Mouse (Mus musculus) thymus, postnatal 0 days (tissue): ENCODE results near the gene Lix1l. TPM values are rescaled to one million over a fixed set of nuclear protein-coding genes. Genes with fewer than 3 reads are reported as not detected.
A peak's percentile ranks its signal among the peaks of the same experiment; 100 is the strongest.
"Not testable (repeated sequence)": the region's sequence is repeated elsewhere in the genome, so short reads cannot be mapped to it uniquely, and the experiment has no call there.

ENCODE experiments used
- DNase-seq: peaks from one replicate; pipeline ENCODE4 v3.0.0-alpha.2; 2015; ENCODE audit warnings: low spot score
- polyA plus RNA-seq: library from polyadenylated mRNA; unstranded; fragments of >200 nt; fragmentation: Nextera tagmentation; extraction: Ambion mirVana; gene quantifications from 2 replicates; pipeline ENCODE4 v1.2.1, GENCODE M21; 2015

Gene Lix1l
- polyA plus RNA-seq, 1 experiment from 2014 or later = 1.7 TPM

DNA sequence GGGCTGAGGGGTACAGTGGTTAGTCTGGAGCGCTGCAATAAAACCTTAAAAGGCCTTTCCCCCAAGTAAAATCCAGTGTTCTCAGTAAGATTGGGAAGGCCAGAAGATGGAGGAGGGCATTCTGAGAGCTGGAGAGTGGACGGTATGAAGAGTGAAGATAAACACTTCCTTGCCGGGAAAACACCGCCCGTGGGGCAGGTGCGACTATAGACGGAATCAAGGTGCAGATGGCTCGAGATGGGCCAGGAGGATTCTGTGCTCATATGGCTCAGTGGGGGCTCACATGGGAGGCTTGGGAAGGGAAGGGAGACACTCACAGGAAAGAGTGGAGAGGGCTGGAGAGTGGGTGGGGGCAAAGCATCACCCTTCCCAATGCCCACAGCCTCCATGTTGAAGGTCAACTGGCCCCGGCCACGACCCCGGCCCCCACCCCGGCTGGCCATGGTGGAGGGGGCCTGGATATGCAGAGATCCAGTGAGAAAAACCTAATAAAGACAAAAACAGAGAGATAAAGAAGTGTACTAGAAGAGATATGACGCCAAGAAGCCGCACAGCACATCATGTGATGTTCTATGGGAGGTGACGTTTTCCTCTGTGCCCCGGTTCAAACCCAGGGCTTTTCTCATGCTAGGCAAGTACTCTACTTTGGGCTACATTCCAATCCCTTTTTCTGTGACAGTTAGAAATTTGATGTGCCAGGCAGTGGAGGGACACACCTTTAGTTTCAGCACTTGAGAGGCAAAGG lies 19.0 kb upstream of the Lix1l start:
- DNase-seq = no peak

DNA sequence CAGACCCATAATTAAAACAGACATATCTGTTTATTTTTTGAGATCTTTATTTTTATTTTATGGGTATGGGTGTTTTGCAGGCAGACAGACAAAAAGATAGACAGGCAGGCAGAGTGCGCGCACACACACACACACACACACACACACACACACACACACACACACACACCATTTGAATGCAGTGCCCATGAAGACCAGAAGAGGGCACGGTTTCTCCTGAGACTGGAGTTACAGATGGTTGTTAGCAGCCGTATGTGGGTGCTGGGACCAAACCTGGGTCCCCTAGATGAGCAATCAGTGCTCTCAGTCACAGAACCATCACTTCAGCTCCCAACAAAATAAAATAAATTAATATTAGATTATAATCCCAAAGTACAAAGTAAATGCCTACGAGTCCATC lies 17.6 kb upstream of the Lix1l start:
- no peak for DNase-seq

DNA sequence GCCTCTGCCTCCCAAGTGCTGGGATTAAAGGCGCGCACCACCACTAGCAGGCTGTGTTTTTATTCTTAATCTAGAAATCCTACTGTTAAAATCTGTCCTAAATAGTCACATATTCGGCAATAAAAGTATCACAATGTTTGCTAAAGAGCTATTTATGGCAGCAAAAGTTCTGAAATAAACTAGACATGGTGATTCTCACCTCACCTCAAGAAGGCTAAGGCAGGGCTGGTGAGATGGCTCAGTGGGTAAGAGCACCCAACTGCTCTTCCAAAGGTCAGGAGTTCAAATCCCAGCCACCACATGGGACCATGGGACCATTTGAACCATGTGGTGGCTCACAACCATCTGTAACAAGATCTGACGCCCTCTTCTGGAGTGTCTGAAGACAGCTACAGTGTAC lies 10.3 kb upstream of the Lix1l start:
- no peak for DNase-seq

DNA sequence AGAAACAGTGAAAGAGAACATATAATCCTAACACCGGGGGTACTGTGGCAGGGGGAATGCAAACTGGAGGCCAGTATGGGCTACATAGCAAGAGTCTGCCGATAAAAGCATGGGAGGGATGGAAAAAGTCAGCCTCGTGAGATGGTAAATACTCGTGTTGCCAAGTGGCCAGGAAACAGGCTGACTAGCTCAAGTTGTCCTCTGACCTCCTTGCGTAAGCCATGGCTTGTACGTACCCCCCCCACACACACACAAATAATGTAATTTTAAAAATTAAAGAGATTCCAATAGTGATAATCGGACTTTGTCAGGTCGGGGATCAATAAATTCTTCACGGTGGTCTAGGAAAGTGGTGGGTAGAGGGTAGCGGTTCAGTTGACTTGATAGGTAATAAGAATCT lies 7.6 kb upstream of the Lix1l start:
- DNase-seq = peak; percentile 17

DNA sequence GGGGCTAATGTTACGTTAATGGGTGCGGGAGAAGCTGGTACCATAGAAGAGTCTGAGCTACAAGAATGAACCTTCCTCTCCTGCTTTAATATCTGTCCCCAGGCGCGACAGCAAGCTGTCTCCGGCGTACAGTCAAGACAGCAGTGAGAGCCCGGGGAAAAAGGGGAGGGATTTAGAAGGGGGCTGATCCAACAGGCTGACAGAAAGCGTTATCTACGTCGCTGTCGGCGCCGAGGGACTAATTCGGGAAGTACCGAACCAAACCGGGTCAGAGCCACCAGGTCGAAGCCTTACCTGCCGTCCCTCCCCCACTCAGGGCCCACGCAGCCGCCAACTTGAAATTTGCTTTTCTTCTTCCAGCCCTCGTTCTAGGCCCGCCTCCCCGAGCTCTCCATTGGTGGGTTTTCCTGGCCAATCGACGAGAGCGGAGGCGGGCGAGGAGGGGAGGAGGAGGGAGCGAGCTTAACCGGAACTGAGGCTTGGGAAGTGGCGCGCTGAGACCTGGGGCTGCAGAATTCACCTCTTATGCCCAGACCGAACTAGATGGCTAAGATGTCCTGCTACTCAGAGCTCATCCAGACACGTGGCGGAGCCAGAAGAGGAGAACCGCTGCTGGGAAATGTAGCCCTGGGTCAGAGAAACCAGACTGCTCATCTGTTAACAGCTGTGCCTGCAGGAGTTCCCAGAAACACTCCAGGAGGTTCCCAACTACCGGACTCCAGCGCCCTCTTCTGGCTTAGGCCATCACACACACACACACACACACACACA lies 7.0 kb upstream of the Lix1l start, which contains the start of gene Polr3gl:
Gene Polr3gl (minus strand): TSS at position 392 of the 771 bp plus-strand sequence.
- DNase-seq = peak; percentile 94

DNA sequence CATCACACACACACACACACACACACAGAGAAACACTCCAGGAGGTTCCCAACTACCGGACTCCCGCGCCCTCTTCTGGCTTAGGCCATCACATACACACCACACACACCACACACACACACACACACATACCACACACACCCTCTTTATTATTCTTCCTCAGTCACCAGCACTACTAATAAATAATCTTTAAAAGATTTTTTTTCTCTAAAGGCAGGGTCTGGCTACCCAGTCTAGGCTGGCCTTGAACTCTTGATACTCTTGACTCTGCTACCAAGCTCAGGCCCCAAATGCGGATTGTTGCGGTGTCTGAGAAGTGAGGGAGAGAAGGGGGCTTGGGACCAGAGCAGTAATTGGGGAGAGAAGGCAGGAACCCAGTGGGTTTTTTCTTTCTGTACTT lies 6.1 kb upstream of the Lix1l start:
- no peak for DNase-seq

DNA sequence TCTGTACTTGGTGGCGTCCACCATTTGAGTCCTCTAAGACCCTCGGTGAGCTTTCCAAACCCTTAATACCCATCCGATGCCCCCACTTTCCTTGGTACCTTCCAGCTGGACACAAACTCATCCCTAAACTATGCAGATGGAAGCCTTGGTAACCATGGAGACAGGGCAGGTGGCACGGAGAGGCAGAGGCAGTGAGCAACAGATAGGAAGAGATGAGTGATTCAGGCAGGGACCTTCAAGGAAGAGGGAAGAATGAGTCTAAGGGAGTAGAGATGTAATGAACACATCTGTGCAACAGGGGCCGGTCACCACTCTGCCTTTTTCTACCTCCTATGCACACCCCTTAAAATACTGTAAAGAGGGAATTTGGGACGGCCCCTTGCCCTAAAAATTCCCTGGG lies 5.3 kb upstream of the Lix1l start:
- no peak for DNase-seq

DNA sequence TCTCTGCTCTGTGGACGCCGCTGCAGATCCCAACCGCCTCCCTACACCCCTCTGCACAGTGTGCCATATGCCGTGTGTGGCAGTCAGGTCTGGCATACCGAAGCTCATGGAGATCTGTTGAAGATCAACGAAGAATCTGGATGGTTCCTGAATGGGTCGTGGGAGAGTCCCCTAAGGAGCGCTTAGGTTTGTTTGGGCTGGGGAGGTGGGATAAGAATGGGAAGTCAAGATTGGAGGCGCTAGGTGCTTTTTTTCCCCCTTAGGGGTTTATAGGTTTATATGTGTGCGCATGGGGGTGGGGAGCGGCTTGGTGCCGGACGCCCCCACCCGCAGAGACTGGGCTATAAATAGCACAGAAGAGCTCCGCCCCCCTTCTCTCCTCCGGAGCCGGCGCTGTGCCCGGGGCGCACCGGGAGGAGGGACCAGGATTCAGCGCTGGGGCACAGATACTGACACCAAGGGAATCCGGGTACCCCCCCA lies 4.7 kb upstream of the Lix1l start, which contains the start of gene Ankrd34a:
Gene Ankrd34a (plus strand): TSS at position 409 of the 480 bp plus-strand sequence.
- DNase-seq = no peak

DNA sequence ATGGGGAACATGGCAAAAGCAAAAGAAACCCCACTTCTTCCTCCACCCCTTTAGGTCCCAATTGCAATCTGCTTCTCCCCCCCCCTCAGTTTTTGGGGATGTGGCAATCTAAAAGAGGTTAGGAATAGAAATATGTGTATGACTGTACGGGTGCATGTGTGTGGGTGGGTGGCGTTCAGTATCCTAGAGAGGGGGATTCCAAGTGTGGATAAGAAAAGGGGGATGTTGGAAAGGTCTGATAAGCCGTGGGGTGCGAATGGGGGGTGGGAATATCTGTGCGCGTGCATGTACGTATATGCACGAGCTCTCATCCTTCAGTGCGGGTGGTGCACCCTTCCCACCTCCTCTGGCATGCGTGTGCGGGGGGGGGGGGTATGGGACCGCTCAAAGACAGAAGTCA lies 4.1 kb upstream of the Lix1l start:
- DNase-seq = no peak

DNA sequence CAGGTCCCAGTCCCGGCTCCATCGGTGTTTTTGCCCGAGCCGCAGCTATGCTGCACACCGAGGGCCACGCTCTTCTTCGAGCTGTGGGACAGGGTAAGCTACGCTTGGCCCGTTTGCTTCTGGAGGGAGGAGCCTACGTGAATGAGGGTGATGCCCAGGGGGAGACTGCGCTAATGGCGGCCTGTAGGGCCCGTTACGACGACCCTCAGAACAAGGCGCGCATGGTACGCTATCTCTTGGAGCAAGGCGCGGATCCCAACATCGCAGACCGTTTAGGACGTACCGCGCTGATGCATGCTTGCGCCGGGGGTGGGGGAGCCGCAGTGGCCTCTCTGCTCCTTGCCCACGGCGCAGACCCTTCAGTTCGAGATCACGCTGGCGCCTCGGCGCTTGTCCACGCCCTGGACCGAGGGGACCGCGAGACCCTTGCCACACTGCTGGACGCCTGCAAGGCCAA lies 3.5 kb upstream of the Lix1l start:
- DNase-seq = no peak

DNA sequence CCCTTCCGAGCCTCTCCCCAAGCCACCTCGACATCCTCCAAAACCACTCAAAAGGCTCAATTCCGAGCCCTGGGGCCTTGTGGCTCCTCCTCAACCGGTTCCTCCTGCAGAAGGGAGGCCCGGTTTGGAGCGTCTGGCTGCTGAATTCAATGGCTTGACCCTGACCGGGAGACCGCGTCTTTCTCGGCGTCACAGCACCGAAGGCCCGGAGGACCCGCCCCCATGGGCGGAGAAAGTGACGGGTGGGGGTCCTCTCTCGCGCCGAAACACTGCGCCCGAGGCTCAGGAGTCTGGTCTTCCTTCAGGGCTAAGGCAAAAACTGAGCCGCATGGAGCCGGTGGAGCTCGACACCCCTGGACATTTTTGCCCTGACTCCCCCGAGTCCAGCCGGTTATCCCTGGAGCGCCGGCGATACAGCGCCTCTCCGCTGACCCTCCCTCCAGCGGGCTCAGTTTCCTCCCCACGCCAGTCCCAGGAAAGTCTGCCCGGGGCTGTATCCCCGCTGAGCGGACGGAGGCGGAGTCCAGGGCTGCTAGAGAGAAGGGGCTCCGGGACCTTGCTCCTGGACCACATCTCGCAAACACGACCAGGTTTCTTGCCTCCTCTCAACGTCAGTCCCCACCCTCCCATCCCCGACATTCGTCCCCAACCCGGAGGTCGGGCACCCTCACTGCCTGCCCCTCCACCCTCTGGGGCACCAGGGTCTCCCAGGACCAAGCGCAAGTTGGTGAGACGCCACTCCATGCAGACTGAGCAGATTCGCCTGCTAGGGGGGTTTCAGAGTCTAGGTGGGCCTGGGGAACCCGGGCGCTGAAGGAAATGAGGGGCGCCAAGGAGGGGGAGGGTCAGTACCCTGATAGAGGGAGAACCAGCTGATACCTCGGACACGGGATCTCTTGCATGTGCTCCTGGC lies 2.5 kb upstream of the Lix1l start:
- DNase-seq = no peak

DNA sequence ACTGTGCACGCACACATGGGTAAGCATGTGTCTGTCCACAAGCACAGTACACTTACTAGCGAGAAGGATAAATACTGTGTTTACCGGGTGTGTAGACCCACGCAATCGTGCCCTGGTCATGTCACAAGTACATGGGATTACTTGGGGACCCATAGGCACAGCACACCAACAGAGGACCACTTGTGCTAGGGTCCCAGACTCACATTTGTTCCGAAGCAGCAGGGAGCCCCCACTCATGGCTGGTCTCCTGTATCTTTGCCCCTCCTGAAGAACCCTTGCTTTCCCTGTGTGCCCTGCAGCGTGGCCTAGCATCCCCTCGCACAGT lies 1.9 kb upstream of the Lix1l start:
- no peak for DNase-seq

DNA sequence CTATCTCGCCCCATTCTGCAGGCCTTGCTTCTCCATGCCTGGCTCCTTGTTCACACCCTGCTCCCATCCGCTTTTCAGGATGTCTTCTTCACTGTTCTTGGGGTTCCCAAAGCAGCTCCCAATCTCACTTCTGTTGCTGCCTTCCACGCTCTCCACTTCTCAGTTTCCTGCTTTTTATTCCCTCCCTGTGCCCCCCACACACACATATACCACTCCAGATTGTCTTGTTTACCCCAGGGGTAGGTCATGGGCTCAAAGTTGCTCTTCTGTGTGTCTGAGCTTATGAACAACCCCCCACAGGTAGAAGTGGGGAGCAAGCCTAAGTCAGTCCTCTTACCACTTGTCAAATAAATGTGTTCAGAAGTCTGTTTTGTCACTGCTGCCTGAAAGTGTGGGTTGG lies 1.5 kb upstream of the Lix1l start:
- DNase-seq = no peak

DNA sequence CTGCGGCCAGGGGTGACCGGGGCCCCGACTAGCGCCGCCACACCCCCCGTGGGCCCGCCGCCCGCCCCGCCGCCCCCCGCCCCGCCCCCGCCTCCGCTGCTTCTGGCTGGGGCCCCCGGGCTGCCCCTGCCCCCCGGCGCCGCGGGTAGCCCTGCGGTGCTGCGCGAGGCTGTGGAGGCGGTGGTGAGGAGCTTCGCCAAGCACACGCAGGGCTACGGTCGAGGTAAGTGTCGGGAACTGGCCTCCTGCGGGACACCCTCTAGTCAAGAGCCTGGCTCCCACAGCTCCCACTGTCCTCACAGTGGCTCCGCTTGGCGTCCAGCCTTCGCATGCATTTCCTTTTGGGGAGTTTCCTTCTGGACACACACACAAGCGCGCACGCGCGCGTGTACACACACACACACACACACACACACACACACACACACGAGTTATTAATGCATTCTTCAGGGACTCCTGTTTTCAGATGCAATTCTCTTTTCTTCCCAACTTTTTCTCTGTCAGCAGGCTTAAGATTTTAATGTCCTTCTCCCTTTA lies 370 bp downstream of the Lix1l start:
- DNase-seq = no peak

DNA sequence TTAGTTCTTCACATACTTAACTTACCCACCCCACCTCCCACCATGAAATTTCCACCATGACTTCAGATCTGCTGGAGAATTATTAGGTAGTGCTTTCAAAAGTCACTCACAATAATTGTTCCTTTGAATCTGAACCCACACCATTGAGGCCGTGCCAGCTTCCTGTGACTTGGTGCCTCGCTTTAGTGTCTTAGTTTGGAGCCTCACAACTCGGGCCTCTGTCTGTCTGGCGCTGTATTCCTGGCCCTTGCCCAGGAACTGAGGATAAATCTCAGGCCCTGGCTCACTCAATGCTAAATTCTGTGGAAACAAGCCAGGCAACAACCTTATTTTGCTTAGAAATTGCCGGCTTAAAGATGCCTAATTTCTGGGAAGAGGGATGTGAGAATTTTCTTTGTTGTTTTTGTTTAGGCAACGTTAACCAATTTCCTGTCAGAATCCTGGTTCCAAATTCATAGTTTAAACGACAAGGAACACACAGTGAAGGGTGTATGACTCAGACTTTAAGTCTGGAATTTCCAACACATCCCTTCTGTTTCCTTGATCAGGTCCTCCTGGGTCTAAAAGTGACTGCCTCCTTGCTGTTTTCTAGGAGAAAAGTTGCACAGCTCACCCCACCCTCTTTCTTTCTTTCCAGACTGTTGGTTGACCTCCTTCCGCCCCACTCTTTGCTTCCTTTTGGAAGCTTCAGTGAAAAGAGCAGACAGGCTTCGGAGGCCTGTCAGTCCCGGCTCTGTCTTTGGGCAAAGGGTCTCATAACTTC lies 1.2 kb downstream of the Lix1l start:
- DNase-seq = no peak

DNA sequence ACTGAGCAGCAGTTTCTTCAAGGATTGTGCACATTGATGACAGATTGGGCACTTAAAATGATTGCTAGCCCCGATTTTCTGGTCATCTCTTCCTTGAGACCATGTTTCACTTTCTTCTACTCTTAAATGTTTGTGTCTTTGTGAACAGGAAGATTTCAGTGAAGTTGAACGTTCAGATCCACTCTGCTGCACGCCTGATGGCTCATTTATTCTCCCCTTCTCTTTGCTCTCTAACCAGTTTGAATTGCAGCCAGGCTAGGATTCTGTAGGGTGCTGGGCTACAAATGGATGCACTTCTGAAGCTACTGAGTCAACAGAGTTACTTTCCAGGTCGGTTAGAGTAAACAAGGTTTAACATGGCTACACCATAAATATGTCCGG lies 1.7 kb downstream of the Lix1l start:
- no peak for DNase-seq

DNA sequence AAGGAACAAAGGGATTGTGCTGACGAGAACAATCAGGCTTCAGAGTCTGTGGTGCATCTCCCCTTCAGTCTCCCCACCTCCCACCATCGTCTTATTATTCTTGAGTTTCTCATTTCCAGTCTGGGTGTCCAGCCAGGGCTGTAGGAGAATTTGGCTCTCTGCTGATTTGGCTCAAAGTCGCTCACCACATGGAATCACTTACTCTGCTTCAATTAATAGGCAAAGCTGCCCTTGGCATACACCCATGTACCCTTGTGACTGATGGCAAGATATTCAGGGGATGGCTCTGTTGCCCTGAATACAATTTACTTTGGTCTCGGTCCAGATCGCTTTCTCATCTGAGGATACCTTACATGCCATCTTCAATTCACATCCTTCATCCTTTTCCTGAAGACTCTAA lies 2.4 kb downstream of the Lix1l start:
- DNase-seq = no peak

DNA sequence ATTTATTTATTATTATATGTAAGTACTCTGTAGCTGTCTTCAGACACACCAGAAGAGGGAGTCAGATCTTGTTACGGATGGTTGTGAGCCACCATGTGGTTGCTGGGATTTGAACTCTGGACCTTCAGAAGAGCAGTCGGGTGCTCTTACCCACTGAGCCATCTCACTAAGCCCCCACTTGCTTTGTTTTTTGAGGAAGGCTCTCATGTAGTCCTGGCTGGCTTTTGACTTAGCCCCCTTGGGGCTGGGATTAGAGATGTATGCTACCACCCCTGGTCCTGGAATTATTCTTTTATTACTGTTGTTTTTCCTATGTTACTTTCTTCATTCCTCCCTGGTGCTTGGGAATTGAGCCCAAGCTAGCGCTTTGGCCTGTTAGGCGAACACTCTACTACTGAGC lies 5.1 kb downstream of the Lix1l start:
- not testable (repeated sequence) for DNase-seq

DNA sequence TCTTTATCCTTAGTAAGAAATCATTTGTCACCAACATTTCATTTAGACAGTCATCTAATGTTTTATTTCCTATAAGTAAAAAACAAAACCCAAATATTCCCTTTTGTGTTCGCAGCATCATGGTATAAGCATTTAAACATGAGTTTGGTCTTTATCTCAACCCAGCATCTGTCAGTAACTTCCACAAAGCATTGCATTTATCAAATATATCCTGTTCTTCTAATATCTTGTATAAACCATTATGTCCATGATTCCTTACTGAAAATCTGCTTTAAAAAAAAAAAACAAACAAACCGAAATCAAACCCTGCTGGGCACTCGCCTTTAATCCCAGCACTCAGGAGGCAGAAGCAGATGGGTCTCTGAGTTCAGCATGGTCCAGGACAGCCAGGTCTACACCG lies 5.7 kb downstream of the Lix1l start:
- DNase-seq = no peak

DNA sequence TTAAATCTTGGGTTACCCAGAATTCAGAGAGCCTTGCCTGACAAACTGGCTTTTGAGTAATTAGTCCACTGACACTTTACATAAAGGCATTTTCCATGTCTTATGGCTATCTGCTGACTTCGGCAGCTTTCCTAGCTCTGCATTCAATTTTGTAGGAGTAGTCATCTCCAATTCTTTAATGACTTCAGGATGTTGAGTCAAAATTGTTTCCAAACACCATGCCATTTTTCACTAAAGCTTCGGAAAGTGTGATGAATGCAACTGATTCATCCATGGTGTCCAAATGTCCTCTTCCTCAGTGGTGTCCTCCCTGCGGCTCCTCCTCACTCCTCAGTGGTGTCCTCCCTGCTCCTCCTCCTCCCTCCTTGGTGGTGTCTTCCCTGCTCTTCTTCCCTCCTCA lies 17.0 kb downstream of the Lix1l start:
- no peak for DNase-seq

DNA sequence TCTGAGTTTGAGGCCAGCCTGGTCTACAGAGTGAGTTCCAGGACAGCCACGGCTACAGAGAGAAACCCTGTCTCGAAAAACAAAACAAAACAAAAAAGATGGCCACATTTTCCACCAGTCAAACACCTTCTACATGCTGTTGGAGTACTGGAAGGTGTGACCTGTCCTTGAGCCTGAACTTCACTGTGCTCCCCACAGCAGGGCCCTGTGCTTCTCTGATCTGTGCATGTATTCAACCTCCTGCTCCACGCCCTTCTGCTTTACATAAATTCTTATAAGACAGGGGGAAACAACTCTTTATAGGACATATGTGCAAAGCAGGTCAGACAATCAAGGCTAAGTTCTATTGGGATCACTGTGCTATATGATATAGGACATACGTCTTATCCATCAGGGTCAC lies 22.3 kb downstream of the Lix1l start:
- no peak for DNase-seq
